Mouse (Mus musculus): Measurements from ENCODE around the gene Osbpl7.
A peak's percentile ranks its signal among the peaks of the same experiment; 100 is the strongest.

The Osbpl7 gene

GRCm38 (mm10) chr11:97080291-97080690 is 29.9 kb downstream of the Osbpl7 start:
- DNase-seq (ENCODE audit: low read depth, low spot score), result peak; percentile 62

GRCm38 (mm10) chr11:97082977-97083376 is 32.5 kb downstream of the Osbpl7 start:
- DNase-seq (ENCODE audit: low read depth, low spot score), result peak; percentile 42

DNA sequence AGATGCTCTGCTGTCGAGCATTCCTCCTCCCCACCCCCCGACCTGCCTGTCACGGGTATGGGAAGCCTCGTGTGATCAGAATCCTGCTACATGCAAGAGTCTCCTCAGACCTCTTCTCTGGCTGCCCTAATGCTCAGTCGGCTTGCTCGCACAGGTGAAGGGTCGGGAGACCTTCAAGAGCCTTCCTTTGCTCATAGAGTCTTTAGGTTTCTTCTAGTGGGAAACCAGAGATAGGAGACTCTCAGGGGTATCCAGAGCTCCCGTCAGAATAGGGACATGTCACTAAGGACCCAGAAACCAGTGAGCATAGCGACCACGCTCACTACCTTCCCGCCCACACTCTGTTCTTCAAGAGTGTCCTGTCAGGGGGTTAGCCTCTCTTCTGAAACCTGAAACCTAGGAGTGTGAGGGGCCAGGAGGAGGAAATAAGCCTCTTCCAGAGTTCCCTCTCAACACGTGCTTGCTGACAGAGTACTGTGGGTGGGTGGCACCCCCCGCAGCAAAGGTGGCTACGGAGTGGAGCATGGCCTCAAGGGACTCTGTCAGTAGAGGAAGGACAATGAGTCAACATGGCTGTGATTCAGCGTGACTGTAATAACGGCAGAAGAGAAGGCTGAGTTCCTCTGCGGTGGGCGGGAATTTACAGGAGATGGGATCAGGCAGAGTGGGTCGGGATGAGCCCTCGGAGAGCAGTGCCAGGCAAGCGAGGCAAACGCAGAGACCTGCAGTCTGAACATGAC is 33.1 kb downstream of the Osbpl7 start:
- DNase-seq (ENCODE audit: low read depth, low spot score), result no peak

GRCm38 (mm10) chr11:97084821-97085505 is 34.5 kb downstream of the Osbpl7 start:
- DNase-seq (ENCODE audit: low read depth, low spot score), result no peak

- DNase-seq (ENCODE audit: low read depth, low spot score), result no peak
These were observed 35.9 kb downstream of the Osbpl7 start for GRCm38 (mm10) chr11:97086365-97086764.

GRCm38 (mm10) chr11:97094600-97094999 is 44.2 kb downstream of the Osbpl7 start:
- DNase-seq (ENCODE audit: low read depth, low spot score), result no peak

- no peak for DNase-seq (ENCODE audit: low read depth, low spot score)
These were observed 48.4 kb downstream of the Osbpl7 start for GRCm38 (mm10) chr11:97098791-97099190.

DNA sequence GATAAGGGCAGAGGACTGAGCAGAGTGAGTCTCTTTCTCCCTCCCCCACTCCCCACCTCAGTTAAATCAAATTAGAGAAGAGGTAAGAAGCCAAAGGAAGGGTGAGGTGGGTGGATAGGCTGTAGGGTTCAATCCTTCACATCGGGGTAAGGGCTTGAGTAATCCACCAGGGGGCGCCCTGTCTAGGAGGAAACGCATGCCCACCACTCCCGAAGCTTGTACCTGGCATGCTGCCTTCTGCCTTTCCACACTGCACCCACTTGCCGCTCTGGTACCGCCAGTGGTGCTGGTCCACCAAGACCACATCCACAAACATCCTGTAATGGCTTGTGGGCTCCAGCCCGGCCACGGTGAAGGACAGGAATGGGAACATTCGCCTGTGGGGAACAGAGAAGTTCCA is 51.3 kb downstream of the Osbpl7 start:
- DNase-seq (ENCODE audit: low read depth, low spot score), result peak; percentile 56

- no peak for DNase-seq (ENCODE audit: low read depth, low spot score)
These were observed 53.0 kb downstream of the Osbpl7 start for GRCm38 (mm10) chr11:97103163-97104090.

DNA sequence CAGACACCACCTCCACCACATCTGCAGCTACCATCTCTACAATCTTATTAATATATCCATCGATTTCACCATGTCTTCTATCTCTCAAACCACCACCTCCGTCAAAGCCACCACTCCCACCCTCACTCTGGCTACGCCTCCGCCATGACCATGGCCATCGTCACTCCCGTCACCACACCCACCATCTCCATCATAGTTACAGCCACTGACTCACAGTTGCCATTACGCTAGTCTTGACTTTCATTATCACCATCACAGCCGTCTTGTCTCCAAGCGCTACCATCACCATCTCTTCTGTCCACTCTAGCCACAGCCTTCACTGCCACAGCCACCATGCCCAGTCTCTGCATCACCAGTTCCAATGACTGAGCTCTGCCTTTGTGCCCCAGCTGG is 53.7 kb downstream of the Osbpl7 start:
- DNase-seq (ENCODE audit: low read depth, low spot score), result no peak

DNA sequence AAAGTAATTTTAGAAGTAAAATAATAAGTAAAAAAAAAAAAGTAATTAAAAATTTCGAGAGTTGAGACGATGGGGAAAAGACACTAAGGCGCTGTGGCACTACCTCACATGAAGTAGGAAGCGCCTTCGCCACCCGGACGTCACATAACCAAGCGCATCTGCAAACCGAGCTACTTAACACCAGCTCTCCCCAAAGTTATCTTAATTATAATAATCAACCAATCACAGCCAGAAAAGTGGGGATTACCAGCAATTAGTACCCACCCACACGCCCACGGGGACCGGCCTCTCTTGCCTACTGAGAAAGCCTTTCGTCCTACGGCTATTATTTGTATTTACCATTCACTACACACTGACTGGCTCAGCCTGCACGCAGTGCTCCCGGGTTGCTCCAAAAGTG is 58.5 kb downstream of the Osbpl7 start:
- no peak for DNase-seq (ENCODE audit: low read depth, low spot score)

DNA sequence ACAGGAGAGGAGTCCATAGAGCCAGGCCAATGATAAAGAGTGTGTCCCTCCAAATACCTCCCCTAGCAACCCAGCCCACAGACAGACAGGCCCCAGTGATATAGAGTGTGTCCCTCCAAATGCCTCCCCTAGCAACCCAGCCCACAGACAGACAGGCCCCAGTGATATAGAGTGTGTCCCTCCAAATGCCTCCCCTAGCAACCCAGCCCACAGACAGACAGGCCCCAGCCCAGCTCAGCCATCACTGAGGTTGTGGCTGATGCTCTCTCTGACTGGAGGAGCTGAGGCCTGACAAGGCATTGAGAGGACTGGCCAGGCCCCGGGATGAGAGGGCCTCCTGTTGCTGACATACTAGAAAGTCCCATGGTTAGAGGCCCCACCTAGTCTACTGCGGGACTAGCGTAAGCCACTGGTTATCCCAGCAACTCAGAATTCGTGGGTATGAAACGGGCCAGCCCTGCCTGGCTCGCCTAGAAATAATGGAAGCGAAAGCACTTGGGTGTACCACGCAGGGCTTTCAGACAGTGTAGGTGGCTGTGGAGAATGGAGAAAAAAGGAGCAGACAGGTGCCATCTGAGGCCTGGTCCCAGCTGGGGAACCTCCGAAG is 62.2 kb downstream of the Osbpl7 start:
- DNase-seq (ENCODE audit: low read depth, low spot score), result no peak

- DNase-seq (ENCODE audit: low read depth, low spot score), result no peak
These were observed 64.5 kb downstream of the Osbpl7 start, which contains the start of gene Tbx21 for GRCm38 (mm10) chr11:97114671-97115601. Tbx21 (minus strand) TSS chr11:97115331.

GRCm38 (mm10) chr11:97115797-97116196 is 65.4 kb downstream of the Osbpl7 start:
- no peak for DNase-seq (ENCODE audit: low read depth, low spot score)
